Mouse (Mus musculus) lung, postnatal 14 days (tissue): ENCODE data around the gene Tmem109.
A peak's percentile ranks its signal among the peaks of the same experiment; 100 is the strongest.

Experiments used
- DNase-seq: peaks from one replicate; pipeline ENCODE4 v3.0.0; 2021

Tmem109 gene

GRCm38 (mm10) chr19:10881426-10882154, at the start of gene Tmem109:
Gene Tmem109 (minus strand): TSS chr19:10882001.
- peak; percentile 94 for DNase-seq

GRCm38 (mm10) chr19:10930641-10931040, 48.8 kb upstream of the Tmem109 start:
- DNase-seq, result no peak

- DNase-seq, result no peak
Measured at GRCm38 (mm10) chr19:10926666-10927065, 44.9 kb upstream of the Tmem109 start.

DNA sequence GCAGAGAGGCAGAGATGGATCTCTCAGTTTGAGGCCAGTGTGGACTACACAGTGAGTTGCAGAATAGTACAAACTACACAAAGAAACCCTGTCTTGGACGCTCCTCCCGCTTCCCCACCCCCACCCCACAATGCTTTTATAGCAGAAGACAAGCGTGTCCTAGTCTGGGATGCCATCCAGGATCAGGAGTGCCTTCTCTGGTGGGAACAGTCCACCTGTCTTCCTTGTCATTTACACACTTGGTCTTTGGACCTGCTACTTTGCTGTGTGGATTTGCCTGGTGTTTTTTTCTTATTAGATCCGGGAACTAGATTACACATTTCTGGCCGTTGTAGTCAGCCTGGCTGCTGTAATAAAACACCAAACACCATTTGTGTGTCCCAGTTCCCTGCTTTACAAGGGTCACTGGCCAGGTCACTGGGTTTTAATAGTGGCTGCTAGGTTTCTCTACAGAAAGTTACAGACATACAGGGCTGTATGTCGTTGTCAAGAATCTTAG, 44.4 kb upstream of the Tmem109 start:
- DNase-seq, result no peak

GRCm38 (mm10) chr19:10924220-10924619, 42.4 kb upstream of the Tmem109 start:
- no peak for DNase-seq

DNA sequence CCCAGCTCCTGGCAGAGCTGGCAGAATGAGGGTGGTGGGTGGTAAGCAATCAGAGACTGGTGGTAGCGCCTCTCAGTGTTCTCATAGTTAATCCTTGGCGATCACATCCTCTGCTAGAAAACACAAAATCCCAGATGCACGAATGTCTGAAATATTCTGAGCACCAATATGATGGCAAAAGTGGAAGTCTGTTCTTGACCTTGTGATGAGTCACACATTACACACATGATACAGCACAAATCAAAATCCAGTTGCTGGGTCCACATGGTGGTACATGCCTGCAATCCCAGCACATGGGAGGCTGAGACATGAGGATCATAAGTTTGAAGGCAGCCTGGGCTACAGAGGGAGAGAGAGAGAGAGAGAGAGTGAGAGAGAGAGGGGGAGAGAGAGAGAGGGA, 39.3 kb upstream of the Tmem109 start:
- DNase-seq, result no peak

GRCm38 (mm10) chr19:10920532-10920931, 38.7 kb upstream of the Tmem109 start, which contains the start of gene Zp1:
Gene Zp1 (minus strand): TSS chr19:10920632.
- no peak for DNase-seq

- no peak for DNase-seq
Measured at GRCm38 (mm10) chr19:10918321-10918991, 36.7 kb upstream of the Tmem109 start.

DNA sequence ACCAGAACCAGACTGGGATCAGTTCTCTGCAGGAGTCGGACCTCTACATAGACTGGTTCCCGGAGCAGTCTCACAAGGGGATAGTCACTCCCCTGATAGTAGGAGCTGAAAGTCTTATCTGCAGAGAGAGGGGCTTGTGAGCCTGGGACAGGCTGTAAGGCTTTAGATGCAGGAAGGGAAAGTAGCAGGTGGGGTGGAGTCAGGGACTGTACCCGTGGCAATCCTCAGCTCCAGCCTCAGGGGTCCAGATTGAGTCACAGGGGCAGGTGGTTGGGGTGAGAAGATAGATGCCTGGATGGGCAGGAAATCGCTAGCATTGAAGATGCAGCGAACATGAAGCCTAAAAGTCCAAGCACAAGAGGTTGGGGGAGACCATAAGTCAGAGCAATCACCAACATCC, 34.7 kb upstream of the Tmem109 start:
- DNase-seq, result no peak

DNA sequence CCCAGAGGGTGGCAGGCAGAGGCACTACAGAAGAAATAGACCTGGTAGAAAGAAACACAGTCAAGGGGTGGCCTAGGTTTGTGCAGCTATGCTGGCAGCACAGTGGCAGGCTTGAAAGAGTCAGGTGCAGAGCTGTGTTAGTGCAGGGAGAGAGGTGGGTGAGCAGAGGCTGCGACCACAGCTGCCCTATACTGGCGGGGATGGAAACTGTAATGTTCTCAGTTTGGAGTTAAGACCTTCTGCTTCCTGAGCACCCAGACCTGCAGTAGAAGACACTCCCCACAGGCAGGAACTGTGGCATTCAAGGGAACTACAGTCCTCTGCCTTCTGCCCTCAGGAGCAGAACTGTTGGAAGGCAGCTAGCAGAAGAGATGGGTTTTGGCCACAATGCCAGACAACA, 33.1 kb upstream of the Tmem109 start:
- no peak for DNase-seq

GRCm38 (mm10) chr19:10914291-10914690, 32.5 kb upstream of the Tmem109 start:
- no peak for DNase-seq

DNA sequence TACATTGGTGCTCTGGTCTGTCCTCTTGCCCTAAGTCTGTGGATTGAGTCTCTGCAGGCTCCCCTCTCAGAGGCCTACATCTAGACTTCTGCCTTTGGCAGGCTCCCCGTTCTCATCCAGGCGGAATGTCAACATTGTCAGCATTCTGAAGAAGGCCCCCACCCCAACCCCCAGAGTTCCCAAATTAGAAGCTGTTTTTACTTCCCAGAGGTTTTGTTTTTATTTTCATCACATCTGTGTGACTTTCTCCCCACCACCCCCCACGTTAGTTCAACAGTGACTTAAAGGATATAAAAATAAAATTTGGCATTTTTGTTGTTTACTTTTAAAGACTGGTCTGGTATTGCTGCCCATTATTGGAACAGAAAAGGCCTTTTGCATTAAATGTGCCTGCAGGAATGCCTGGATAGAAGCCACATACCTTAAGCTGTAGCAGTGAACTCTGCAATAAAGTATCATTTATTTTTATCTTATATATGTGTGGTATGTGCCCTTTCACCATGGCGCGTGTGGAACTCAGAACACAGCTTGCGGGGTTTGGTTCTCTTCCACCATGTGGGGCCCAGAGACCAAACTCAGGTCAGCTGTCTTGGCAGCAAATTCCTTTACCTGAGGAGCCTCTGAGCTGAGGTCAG, 27.4 kb upstream of the Tmem109 start:
- DNase-seq, result peak; percentile 43

DNA sequence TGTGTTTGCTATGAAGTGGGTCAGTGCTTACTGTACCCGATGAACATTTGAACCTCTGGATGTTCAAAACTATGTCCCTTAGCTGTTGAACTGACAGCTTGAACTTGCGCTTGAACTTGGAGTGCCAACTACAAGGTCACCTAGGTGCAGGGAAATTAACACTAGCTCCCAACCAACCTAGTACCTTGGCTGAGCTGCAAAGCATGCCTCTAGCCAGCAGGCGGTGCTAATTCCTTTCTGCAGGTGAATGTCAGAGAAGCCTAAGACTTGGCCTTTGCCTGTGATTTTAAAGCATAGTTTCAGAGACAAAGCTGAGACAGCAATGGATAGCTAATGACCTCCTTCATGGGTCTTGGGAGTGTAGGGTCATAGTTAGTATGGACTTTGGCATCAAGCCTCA, 26.1 kb upstream of the Tmem109 start:
- peak; percentile 68 for DNase-seq

DNA sequence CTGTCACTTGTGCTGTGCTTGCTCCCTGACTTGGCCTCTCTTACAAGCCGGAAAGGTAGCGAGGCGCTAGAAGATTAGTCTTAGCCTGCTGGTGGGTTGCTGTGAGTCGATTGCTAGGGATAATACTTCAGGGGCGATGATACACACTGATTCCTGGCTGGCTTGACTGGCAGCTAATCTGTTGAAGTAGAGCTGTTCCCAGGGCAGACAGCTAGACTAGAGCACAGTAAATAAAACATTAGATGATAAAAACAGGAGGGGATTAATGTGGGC, 23.9 kb upstream of the Tmem109 start:
- DNase-seq, result no peak

GRCm38 (mm10) chr19:10904927-10905727, 23.3 kb upstream of the Tmem109 start:
- DNase-seq, result peak; percentile 62

DNA sequence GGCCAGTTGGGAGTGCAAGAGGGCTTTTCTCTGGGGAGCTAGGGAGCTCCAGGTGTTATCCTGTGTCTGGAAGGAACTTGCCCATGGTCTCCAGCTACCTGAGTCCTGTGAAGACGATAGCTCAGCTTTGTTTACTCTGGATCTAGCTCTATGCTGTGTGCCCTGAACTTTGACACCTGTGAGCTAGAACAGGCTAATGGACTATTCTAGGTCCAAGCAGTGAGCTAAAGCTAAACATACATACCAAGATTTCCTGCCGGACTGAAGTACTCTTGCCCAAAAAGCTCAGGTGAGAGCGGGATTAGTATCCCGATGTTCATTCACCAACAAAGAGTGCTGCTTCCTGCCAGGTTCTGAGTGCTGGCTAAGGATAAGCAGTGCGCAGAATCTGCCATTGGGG, 22.7 kb upstream of the Tmem109 start:
- no peak for DNase-seq

GRCm38 (mm10) chr19:10901046-10901445, 19.2 kb upstream of the Tmem109 start:
- no peak for DNase-seq

- DNase-seq, result no peak
Measured at GRCm38 (mm10) chr19:10900315-10900714, 18.5 kb upstream of the Tmem109 start.

- no peak for DNase-seq
Measured at GRCm38 (mm10) chr19:10897491-10897890, 15.7 kb upstream of the Tmem109 start.

DNA sequence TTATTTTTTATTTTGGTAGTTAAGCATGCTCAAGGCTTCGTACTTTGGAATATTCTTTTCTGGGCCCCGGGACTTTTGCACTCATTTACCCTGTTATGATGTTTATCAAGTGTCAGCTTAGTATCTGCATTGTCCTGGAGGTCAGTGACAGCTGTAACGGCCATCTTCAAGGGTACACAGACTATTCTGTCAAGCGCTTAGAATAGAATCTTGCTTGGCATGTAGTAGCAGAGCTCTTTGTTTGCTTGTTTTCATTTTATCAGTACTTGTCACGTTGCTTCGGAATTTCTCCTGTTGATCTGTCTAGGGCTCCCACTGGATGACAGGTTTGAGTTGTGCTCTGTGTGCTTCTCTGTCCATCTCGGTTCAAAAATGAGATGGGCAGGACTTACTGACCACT, 15.0 kb upstream of the Tmem109 start:
- no peak for DNase-seq

GRCm38 (mm10) chr19:10895708-10896107, 13.9 kb upstream of the Tmem109 start:
- DNase-seq, result no peak

DNA sequence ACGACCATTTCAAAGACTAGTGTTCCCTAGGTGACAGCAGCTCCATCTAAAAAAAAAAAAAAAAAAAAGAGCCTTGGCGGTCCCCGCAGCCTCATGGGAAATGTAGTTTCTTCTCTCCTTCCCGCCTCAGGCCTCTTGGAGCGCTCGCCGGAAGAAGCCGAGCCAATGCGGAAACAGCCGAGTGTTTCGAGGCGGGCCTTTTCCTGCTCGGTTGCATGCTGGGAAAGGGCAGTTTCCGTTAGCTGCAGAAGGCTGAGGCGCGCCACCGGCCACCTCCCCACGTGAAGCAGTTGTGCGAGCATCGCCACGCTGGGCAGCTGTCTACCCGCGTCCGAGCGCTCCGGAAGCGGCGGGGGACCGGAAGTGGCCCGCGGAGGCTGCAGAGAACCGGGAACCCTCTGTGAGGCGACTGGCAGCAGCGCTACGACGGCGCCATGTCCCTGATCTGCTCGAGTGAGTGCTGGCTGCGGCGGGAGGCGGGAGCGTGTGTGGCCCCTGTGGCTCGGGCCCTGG, 13.3 kb upstream of the Tmem109 start, which contains the start of gene Prpf19:
Gene Prpf19 (plus strand): TSS at position 216 of the 513 bp plus-strand sequence.
- DNase-seq, result peak; percentile 97

DNA sequence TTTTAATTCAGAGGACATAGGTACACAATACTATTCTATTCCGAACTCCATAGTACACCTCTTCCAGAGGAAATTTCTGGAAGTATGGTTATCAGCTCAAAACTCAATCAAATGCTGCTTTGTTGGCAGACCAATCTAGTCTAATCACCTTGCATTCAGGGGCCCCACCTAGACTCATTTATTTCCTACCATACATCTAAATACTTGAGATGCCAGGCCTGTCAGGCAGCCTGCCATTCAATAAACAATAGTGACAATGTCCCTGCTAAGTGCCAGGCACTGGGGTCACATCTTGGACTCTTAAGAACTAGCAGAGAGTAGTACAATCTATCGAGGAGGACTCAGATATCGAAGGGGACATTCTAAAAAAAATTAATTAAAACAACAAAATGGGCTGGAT, 10.4 kb upstream of the Tmem109 start:
- no peak for DNase-seq
